Mouse (Mus musculus): Measurements from ENCODE around the gene Chek2.

DNA sequence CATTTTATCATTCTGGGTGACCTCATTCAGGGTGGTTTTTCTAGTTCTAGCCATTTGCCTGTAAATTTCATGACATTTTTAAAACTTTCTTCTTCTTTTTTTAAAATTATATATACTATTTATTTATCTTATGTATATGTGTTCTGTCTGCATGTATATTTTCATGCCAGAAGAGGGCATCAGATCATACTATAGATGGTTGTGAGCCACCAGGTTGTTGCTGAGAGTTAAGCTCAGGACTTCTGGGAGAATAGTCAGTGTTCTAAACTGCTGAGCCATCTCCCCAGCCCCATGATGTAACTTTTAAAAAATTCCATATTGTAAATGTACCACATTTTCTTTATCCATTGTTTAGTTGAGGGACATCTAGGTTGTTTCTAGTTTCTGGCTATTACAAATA is 69.1 kb downstream of the Chek2 start:
- no peak for TF ChIP-seq CTCF (IDR thresholded peaks at IDR 0.05)
- TF ChIP-seq EP300 (IDR thresholded peaks at IDR 0.05), result no peak
